Mouse (Mus musculus) left cerebral cortex, postnatal 14 days (tissue): Measurements from ENCODE around the gene Nub1. TPM values are rescaled to one million over a fixed set of nuclear protein-coding genes. Genes with fewer than 3 reads are reported as not detected.

Experiments
- DNase-seq, 2 experiments: peaks; one replicate each; pipeline ENCODE4 v3.0.0; 2021 to 2022; ENCODE audit warnings: low spot score in 2 of 2, mixed read lengths in 1 of 2
- intact Hi-C: fragments of 180-260 bp; cut with DNase I; formaldehyde crosslinking; loops from one replicate; pipeline ENCODE4 v1.15.1; 2025
- long read RNA-seq, 2 experiments: library from polyadenylated mRNA; stranded (forward); transcript quantifications; one replicate each; pipeline ENCODE4 v2.0.0; 2021
- total RNA-seq, 2 experiments: library from RNA; stranded (reverse); gene quantifications; 2 replicates each; pipeline ENCODE4 v1.2.3; 2021

Nub1 gene
- 10 to 100 TPM; 67.5 to 73.9 TPM for total RNA-seq
- long read RNA-seq, experiment 1, transcript Nub1-201 (15 exons, 3,269 nt): major isoform, 54 of 114 reads
- long read RNA-seq, experiment 1, transcript Nub1-202 (15 exons, 3,546 nt): minor isoform, 35 of 114 reads
- long read RNA-seq, experiment 1, partial matches to known transcripts: 15 of 114 reads
- long read RNA-seq, experiment 1, other reads (novel, unspliced or antisense): 10 of 114 reads
- long read RNA-seq, experiment 2, transcript Nub1-201 (15 exons, 3,269 nt): major isoform, 37 of 89 reads
- long read RNA-seq, experiment 2, transcript Nub1-202 (15 exons, 3,546 nt): minor isoform, 32 of 89 reads
- long read RNA-seq, experiment 2, partial matches to known transcripts: 14 of 89 reads
- long read RNA-seq, experiment 2, other reads (novel, unspliced or antisense): 6 of 89 reads

GRCm38 (mm10) chr5:24685366-24686093 lies at the start of gene Nub1:
Nub1 (plus strand) TSS chr5:24685532.
- intact Hi-C loops: loop anchor here (2.0 kb wide), 1 partner anchor 65 kb away; no protein-coding TSS in a partner anchor
- peak; percentile 95 for DNase-seq

- DNase-seq: no peak
Observed at GRCm38 (mm10) chr5:24636987-24637386, 48.3 kb upstream of the Nub1 start.

GRCm38 (mm10) chr5:24638131-24638530 lies 47.2 kb upstream of the Nub1 start:
- intact Hi-C loops: no loop called here
- no peak for DNase-seq

More at GRCm38 (mm10) chr5:24636987-24637386, 48.3 kb upstream of the Nub1 start:
- intact Hi-C loops: no loop called here

GRCm38 (mm10) chr5:24639081-24639480 lies 46.3 kb upstream of the Nub1 start:
- peak; percentile 34 to 56 for DNase-seq
- intact Hi-C loops: no loop called here

- no peak for DNase-seq
- intact Hi-C loops: no loop called here
Observed at GRCm38 (mm10) chr5:24645454-24645853, 39.9 kb upstream of the Nub1 start.

GRCm38 (mm10) chr5:24649231-24649630 lies 36.1 kb upstream of the Nub1 start:
- no peak for DNase-seq

GRCm38 (mm10) chr5:24649701-24650100 lies 35.6 kb upstream of the Nub1 start:
- no peak for DNase-seq
- intact Hi-C loops: loop anchor here (5.0 kb wide), 1 partner anchor 52 kb away; no protein-coding TSS in a partner anchor

More at GRCm38 (mm10) chr5:24649231-24649630, 36.1 kb upstream of the Nub1 start:
- intact Hi-C loops: no loop called here

GRCm38 (mm10) chr5:24651356-24651755 lies 34.0 kb upstream of the Nub1 start:
- intact Hi-C loops: loop anchor here (5.0 kb wide), 1 partner anchor 54 kb away; no protein-coding TSS in a partner anchor
- DNase-seq: no peak

- intact Hi-C loops: loop anchor here (5.0 kb wide), 1 partner anchor 55 kb away; no protein-coding TSS in a partner anchor
- peak; percentile 85 to 93 for DNase-seq
Observed at GRCm38 (mm10) chr5:24651768-24652752, 33.3 kb upstream of the Nub1 start.

- intact Hi-C loops: loop anchor here (5.0 kb wide), 1 partner anchor 55 kb away; no protein-coding TSS in a partner anchor
- no peak for DNase-seq
Observed at GRCm38 (mm10) chr5:24652780-24653179, 32.6 kb upstream of the Nub1 start.

GRCm38 (mm10) chr5:24654491-24654890 lies 30.8 kb upstream of the Nub1 start:
- DNase-seq: no peak
- intact Hi-C loops: loop anchor here (5.0 kb wide), 1 partner anchor 57 kb away; no protein-coding TSS in a partner anchor

GRCm38 (mm10) chr5:24657113-24657512 lies 28.2 kb upstream of the Nub1 start:
- intact Hi-C loops: no loop called here
- DNase-seq: peak; percentile 40 to 55

GRCm38 (mm10) chr5:24659708-24660423 lies 25.5 kb upstream of the Nub1 start:
- intact Hi-C loops: no loop called here
- no peak for DNase-seq

- intact Hi-C loops: no loop called here
- DNase-seq: no peak
Observed at GRCm38 (mm10) chr5:24661457-24661856, 23.9 kb upstream of the Nub1 start.

GRCm38 (mm10) chr5:24674238-24674637 lies 11.1 kb upstream of the Nub1 start:
- peak; percentile 78 to 86 for DNase-seq
- intact Hi-C loops: loop anchor here (10.0 kb wide), 1 partner anchor 341 kb away; no protein-coding TSS in a partner anchor

GRCm38 (mm10) chr5:24681436-24681835 lies 3.9 kb upstream of the Nub1 start:
- intact Hi-C loops: no loop called here
- no peak for DNase-seq

- peak; percentile 69 to 81 for DNase-seq
- intact Hi-C loops: loop anchor here (2.0 kb wide), 1 partner anchor 66 kb away; no protein-coding TSS in a partner anchor
Observed at GRCm38 (mm10) chr5:24684578-24685365, 560 bp upstream of the Nub1 start.
